Mouse (Mus musculus) cerebellum, adult 2 months (tissue): ENCODE measurements around the gene Ace. TPM values are rescaled to one million over a fixed set of nuclear protein-coding genes. Genes with fewer than 3 reads are reported as not detected.

Source experiments
- DNase-seq, 2 experiments: peaks; one replicate each; pipeline ENCODE4 v3.0.0; 2021
- H3K27ac ChIP-seq: fragments of 200-500 bp; 2 replicates; pipeline ENCODE4 v1.5.1; 2012; ENCODE audit warnings: low read length, control low read depth, inconsistent platforms; ENCODE audit not compliant: insufficient read depth
- H3K27me3 ChIP-seq: fragments of 200-500 bp; 2 replicates; pipeline ENCODE4 v1.6.1; 2012; ENCODE audit warnings: inconsistent platforms, mild to moderate bottlenecking, low read length, moderate library complexity; ENCODE audit not compliant: control insufficient read depth, insufficient read depth
- H3K4me1 ChIP-seq: fragments of 200-500 bp; 2 replicates; pipeline ENCODE4 v1.6.1; 2011; ENCODE audit warnings: low read length; ENCODE audit not compliant: control insufficient read depth, insufficient read depth
- H3K4me3 ChIP-seq: fragments of 200-500 bp; replicated peaks from 2 replicates; pipeline ENCODE3; 2011; ENCODE audit warnings: mild to moderate bottlenecking, low read depth, low read length, control low read depth; ENCODE audit not compliant: insufficient read depth
- CTCF ChIP-seq: fragments of 200-500 bp; IDR thresholded peaks from 2 replicates; pipeline ENCODE4 v1.5.1; 2011; ENCODE audit warnings: low read depth, mild to moderate bottlenecking, control low read depth, low read length, moderate library complexity, borderline replicate concordance; ENCODE audit not compliant: insufficient read depth
- POLR2A ChIP-seq: fragments of 200-500 bp; IDR thresholded peaks from 2 replicates; pipeline ENCODE4 v1.6.1; 2011; ENCODE audit warnings: low read length, control low read depth, borderline replicate concordance; ENCODE audit not compliant: insufficient read depth
- WGBS: fragments of 180-500 bp; shearing (Covaris S2); methylation state at CpG from one replicate; pipeline ENCODE4 v1.1.7; 2018; 5-methylcytosine and 5-hydroxymethylcytosine counted together
- polyA plus RNA-seq: library from polyadenylated mRNA; depleted of rRNA; stranded (reverse); fragments of >200 nt; gene quantifications from 2 replicates; pipeline ENCODE4 v1.2.3, GENCODE M21; 2012

Gene Ace
- polyA plus RNA-seq, 1 experiment = 13.6 TPM

GRCm38 (mm10) chr11:105931380-105931779 lies 36.4 kb upstream of the Ace start:
- DNase-seq = no peak
- no peak overlapping the region for H3K27ac ChIP-seq
- H3K4me3 ChIP-seq = no peak overlapping the region
- WGBS = 90% methylated on average over 3 of the region's 3 CpGs
- no peak for TF ChIP-seq CTCF
- TF ChIP-seq POLR2A = no peak
- H3K4me1 ChIP-seq = no peaks in the 10 kb centered on the region
- H3K27me3 ChIP-seq = no peaks in the 10 kb centered on the region

GRCm38 (mm10) chr11:105933746-105934145 lies 34.0 kb upstream of the Ace start:
- Histone ChIP-seq H3K4me3 (no peak overlapping the region), H3K27me3 (no peaks in the 10 kb centered on the region), H3K27ac (no peak overlapping the region), H3K4me1 (no peaks in the 10 kb centered on the region)
- DNase-seq = no peak
- TF ChIP-seq CTCF = no peak
- no peak for TF ChIP-seq POLR2A
- 80% methylated on average over 8 of the region's 8 CpGs for WGBS

- 47% methylated on average over 5 of the region's 5 CpGs for WGBS
- TF ChIP-seq CTCF (no peak), POLR2A (no peak)
- Histone ChIP-seq H3K4me3 (no peak overlapping the region), H3K27ac (no peak overlapping the region), H3K27me3 (no peaks in the 10 kb centered on the region), H3K4me1 (no peaks in the 10 kb centered on the region)
- no peak for DNase-seq
Observed at GRCm38 (mm10) chr11:105934303-105934711, 33.4 kb upstream of the Ace start.

GRCm38 (mm10) chr11:105934816-105935215 lies 32.9 kb upstream of the Ace start:
- Histone ChIP-seq H3K4me1 (no peaks in the 10 kb centered on the region), H3K27ac (no peak overlapping the region), H3K27me3 (no peaks in the 10 kb centered on the region), H3K4me3 (no peak overlapping the region)
- 41% methylated on average over 6 of the region's 6 CpGs for WGBS
- DNase-seq = no peak
- TF ChIP-seq POLR2A (no peak), CTCF (no peak)

GRCm38 (mm10) chr11:105935496-105935895 lies 32.2 kb upstream of the Ace start:
- H3K4me1 ChIP-seq = no peaks in the 10 kb centered on the region
- H3K27ac ChIP-seq = no peak overlapping the region
- H3K4me3 ChIP-seq = no peak overlapping the region
- WGBS = 73% methylated on average over 8 of the region's 8 CpGs
- DNase-seq = no peak
- TF ChIP-seq POLR2A (no peak), CTCF (no peak)
- H3K27me3 ChIP-seq = no peaks in the 10 kb centered on the region

- DNase-seq = peak; percentile 34 to 52
- Histone ChIP-seq H3K4me3 (no peak overlapping the region), H3K27me3 (no peaks in the 10 kb centered on the region), H3K4me1 (no peaks in the 10 kb centered on the region), H3K27ac (no peak overlapping the region)
- WGBS = 26% methylated on average over 6 of the region's 6 CpGs
- TF ChIP-seq POLR2A (no peak), CTCF (no peak)
Observed at GRCm38 (mm10) chr11:105936200-105936599, 31.5 kb upstream of the Ace start.

GRCm38 (mm10) chr11:105936974-105937373 lies 30.8 kb upstream of the Ace start:
- Histone ChIP-seq H3K4me3 (no peak overlapping the region), H3K27me3 (no peaks in the 10 kb centered on the region), H3K27ac (no peak overlapping the region), H3K4me1 (no peaks in the 10 kb centered on the region)
- WGBS = 73% methylated on average over 3 of the region's 3 CpGs
- DNase-seq = no peak
- TF ChIP-seq CTCF = no peak
- TF ChIP-seq POLR2A = no peak

- H3K27ac ChIP-seq = no peak overlapping the region
- no peaks in the 10 kb centered on the region for H3K27me3 ChIP-seq
- no peak for DNase-seq
- H3K4me1 ChIP-seq = no peaks in the 10 kb centered on the region; the same call in 1 of the 2 replicates
- no peak for TF ChIP-seq CTCF
- no peak for TF ChIP-seq POLR2A
- H3K4me3 ChIP-seq = no peak overlapping the region
- WGBS = 62% methylated on average over 9 of the region's 9 CpGs
Observed at GRCm38 (mm10) chr11:105938771-105939170, 29.0 kb upstream of the Ace start.

GRCm38 (mm10) chr11:105941973-105942372 lies 25.8 kb upstream of the Ace start:
- no peak for DNase-seq
- 82% methylated on average over 8 of the region's 8 CpGs for WGBS
- Histone ChIP-seq H3K27ac (no peak overlapping the region), H3K4me3 (no peak overlapping the region), H3K27me3 (no peaks in the 10 kb centered on the region), H3K4me1 (peaks cover 3% of the 10 kb centered on the region; the same call in 1 of the 2 replicates)
- TF ChIP-seq POLR2A (no peak), CTCF (no peak)
